23 mouse cellular contexts compared by ENCODE assay signal in genomic region chr7:44835373-44836015, GRCm38 (mm10). TPM values are rescaled to one million over a fixed set of nuclear protein-coding genes. Genes with fewer than 3 reads are reported as not detected.
DNase-seq lines count a peak whose midpoint lies in the region; TF ChIP-seq lines count a peak whose summit lies in the region.
"Had no signal": no experiment of that assay in that cellular context is flagged by ENCODE, and none has a peak within 500 bp of the region (broad histone marks: within the 10 kb centered on the region; RNA-seq: fewer than 3 reads in every experiment).

No protein-coding gene starts in this region.

- H3K27ac ChIP-seq in spleen, adult 2 months (ENCODE audit: insufficient read depth, low read length): peak overlapping the region; percentile 95
- H3K27ac ChIP-seq in brown adipose tissue, adult 24 weeks (replicated peaks; ENCODE audit: low read depth, low read length): peak overlapping the region; percentile 7; the same call in 1 of the 2 replicates
- H3K27ac ChIP-seq in thymus, adult 2 months (ENCODE audit: control insufficient read depth, insufficient read depth, low read length): no peak overlapping the region
- H3K27ac ChIP-seq: embryonic facial prominence, embryonic 10.5 days; forebrain, embryonic 15.5 days; hindbrain, embryonic 13.5 days; kidney, embryonic 15.5 days; limb, embryonic 10.5 days; liver, embryonic 15.5 days had no signal

- no peaks in the 10 kb centered on the region for H3K27me3 ChIP-seq in spleen, adult 2 months (ENCODE audit: control insufficient read depth, insufficient read depth, low read length)
- H3K27me3 ChIP-seq in splenic B cell, adult 2 months (ENCODE audit: control insufficient read depth, insufficient read depth, low read length, poor library complexity, severe bottlenecking): no peaks in the 10 kb centered on the region
- H3K27me3 ChIP-seq in thymus, adult 2 months (ENCODE audit: control insufficient read depth, insufficient read depth, low read length): peaks cover 2% of the 10 kb centered on the region; the same call in 1 of the 2 replicates

- no peak for TF ChIP-seq CTCF in spleen, adult 2 months (IDR thresholded peaks at IDR 0.05; ENCODE audit: extremely low read depth, insufficient read depth, insufficient read length, insufficient replicate concordance)
- no peak for TF ChIP-seq CTCF in thymus, adult 2 months (IDR thresholded peaks at IDR 0.05; ENCODE audit: borderline replicate concordance, control insufficient read depth, extremely low read depth, insufficient read depth, low read length, poor library complexity)

- H3K4me3 ChIP-seq in spleen, adult 2 months (ENCODE audit: extremely low read depth, insufficient read depth, insufficient read length): no peak overlapping the region
- no peak overlapping the region for H3K4me3 ChIP-seq in brown adipose tissue, adult 24 weeks (ENCODE audit: insufficient read depth, low read depth, low read length)
- H3K4me3 ChIP-seq in thymus, adult 2 months (ENCODE audit: control insufficient read depth, insufficient read depth, low read length): no peak overlapping the region
- H3K4me3 ChIP-seq: embryonic facial prominence, embryonic 10.5 days; forebrain, embryonic 15.5 days; hindbrain, embryonic 13.5 days; kidney, embryonic 15.5 days; limb, embryonic 10.5 days; liver, embryonic 15.5 days had no signal

- 38% methylated on average over 1 of the region's 1 CpGs for WGBS in spleen, adult 2 months
- 92% methylated on average over 1 of the region's 1 CpGs for WGBS in thymus, adult 2 months

- intact Hi-C loops in heart, postnatal 10 days (cut with DNase I): no loop called here

- no peak for TF ChIP-seq POLR2A in spleen, adult 2 months (IDR thresholded peaks at IDR 0.05; ENCODE audit: low read depth, low read length)
- TF ChIP-seq POLR2A in thymus, adult 2 months (IDR thresholded peaks at IDR 0.05; ENCODE audit: control insufficient read depth, extremely low read depth, insufficient read depth, low read length, poor library complexity): no peak

- H3K4me1 ChIP-seq in spleen, adult 2 months (ENCODE audit: control insufficient read depth, insufficient read depth, insufficient read length): peaks cover 49% of the 10 kb centered on the region
- H3K4me1 ChIP-seq in brown adipose tissue, adult 24 weeks (ENCODE audit: control insufficient read depth, insufficient read depth, insufficient read length, low read length): peaks cover 14% of the 10 kb centered on the region
- peaks cover 11% of the 10 kb centered on the region for H3K4me1 ChIP-seq in thymus, adult 2 months (replicated peaks; ENCODE audit: control insufficient read depth, insufficient read depth, low read length)

- DNase-seq in layer of hippocampus, adult 11-12 months (ENCODE audit: low spot score): peak; percentile 12
- no peak for DNase-seq in layer of hippocampus, adult 9-10 months (ENCODE audit: low spot score)
- DNase-seq in spleen, adult 2 months (ENCODE audit: low read depth in 1 of 2, low spot score in 2 of 2): peak in 1 of 2 experiments; percentile 59
- DNase-seq in spleen, postnatal 14 days (ENCODE audit: low spot score in 2 of 2): no peak
- peak; percentile 72 for DNase-seq in splenic B cell, adult 2 months (ENCODE audit: low read depth, low spot score)
- no peak for DNase-seq in thymus, adult 2 months
- DNase-seq in heart, postnatal 10 days: no peak
- DNase-seq: adrenal gland, adult 8-10 months; cerebellum, adult 11 months; cerebellum, postnatal 10 days; gastrocnemius, postnatal 14 days; kidney, adult 11 months; liver; lung, postnatal 10 days; right cerebral cortex, postnatal 4 days; thymus, postnatal 25 days had no signal

- H3K36me3 ChIP-seq in spleen, adult 2 months (ENCODE audit: control insufficient read depth, insufficient read depth, low read length): peaks cover 5% of the 10 kb centered on the region; the same call in 1 of the 2 replicates
- H3K36me3 ChIP-seq in splenic B cell, adult 2 months (ENCODE audit: control insufficient read depth, insufficient read depth, low read length, poor library complexity, severe bottlenecking): peaks cover 3% of the 10 kb centered on the region
- H3K36me3 ChIP-seq in thymus, adult 2 months (ENCODE audit: control insufficient read depth, insufficient read depth, low read length): peaks cover 11% of the 10 kb centered on the region

RNA-seq across cellular contexts. Expression of gene Akt1s1, which starts 13.3 kb away (rescaled TPM):
- 67.8 and 105 TPM in 2 replicates for polyA plus RNA-seq in spleen, adult 2 months (2012; rRNA removed)
- polyA plus RNA-seq in brown adipose tissue, adult 24 weeks (2012; ENCODE audit: insufficient read depth, insufficient read length, missing spikeins): 42.8 and 49.8 TPM in 2 replicates
- 91.4 and 120 TPM in 2 replicates for polyA plus RNA-seq in thymus, adult 2 months (2012; rRNA removed)
- total RNA-seq in heart, postnatal 10 days (2021): 10 to 100 TPM; 76.8 to 78.4 TPM

RNA-seq across cellular contexts. Expression of gene Tbc1d17, which starts 13.4 kb away (rescaled TPM):
- polyA plus RNA-seq in spleen, adult 2 months (2012; rRNA removed): 68.4 and 91.7 TPM in 2 replicates
- polyA plus RNA-seq in brown adipose tissue, adult 24 weeks (2012; ENCODE audit: insufficient read depth, insufficient read length, missing spikeins): 24.5 and 28.2 TPM in 2 replicates
- polyA plus RNA-seq in thymus, adult 2 months (2012; rRNA removed): 138 and 151 TPM in 2 replicates
- total RNA-seq in heart, postnatal 10 days (2021): 10 to 100 TPM; 38.4 to 44.7 TPM

RNA-seq across cellular contexts. Expression of gene Atf5, which starts 19.0 kb away (rescaled TPM):
- polyA plus RNA-seq in spleen, adult 2 months (2012; rRNA removed): 49.6 and 66.2 TPM in 2 replicates
- polyA plus RNA-seq in brown adipose tissue, adult 24 weeks (2012; ENCODE audit: insufficient read depth, insufficient read length, missing spikeins): 252 and 500 TPM in 2 replicates
- polyA plus RNA-seq in thymus, adult 2 months (2012; rRNA removed): 76.5 and 102 TPM in 2 replicates
- total RNA-seq in heart, postnatal 10 days (2021): 10 to 100 TPM; 50.4 to 51.3 TPM

RNA-seq across cellular contexts. Expression of gene Il4i1, which starts 19.3 kb away (rescaled TPM):
- 175 and 251 TPM in 2 replicates for polyA plus RNA-seq in spleen, adult 2 months (2012; rRNA removed)
- polyA plus RNA-seq in brown adipose tissue, adult 24 weeks (2012; ENCODE audit: insufficient read depth, insufficient read length, missing spikeins): 0.54 and 1.2 TPM in 2 replicates
- 71.7 and 74.4 TPM in 2 replicates for polyA plus RNA-seq in thymus, adult 2 months (2012; rRNA removed)
- total RNA-seq in heart, postnatal 10 days (2021): 1 to 10 TPM; 1.3 to 1.8 TPM

RNA-seq across cellular contexts. Expression of gene Nup62, which starts 19.6 kb away (rescaled TPM):
- 43.8 and 60.5 TPM in 2 replicates for polyA plus RNA-seq in spleen, adult 2 months (2012; rRNA removed)
- 8.2 and 17.3 TPM in 2 replicates for polyA plus RNA-seq in brown adipose tissue, adult 24 weeks (2012; ENCODE audit: insufficient read depth, insufficient read length, missing spikeins)
- polyA plus RNA-seq in thymus, adult 2 months (2012; rRNA removed): 189 and 223 TPM in 2 replicates
- 10 to 100 TPM; 44.3 to 45.1 TPM for total RNA-seq in heart, postnatal 10 days (2021)

Comparison
In these comparisons a context has a peak if more than half of its experiments do, and no peak if none do; other contexts are left out.
1. DNase-seq: peak in layer of hippocampus, adult 11-12 months (single experiment) and splenic B cell, adult 2 months (single experiment); none in layer of hippocampus, adult 9-10 months (single experiment), spleen, postnatal 14 days (0 of 2), thymus, adult 2 months (single experiment) and heart, postnatal 10 days (0 of 2).